Mouse (Mus musculus) forebrain, postnatal 0 days (tissue): ENCODE data around the gene Myh6. TPM values are rescaled to one million over a fixed set of nuclear protein-coding genes. Genes with fewer than 3 reads are reported as not detected.
A peak's percentile ranks its signal among the peaks of the same experiment; 100 is the strongest.

Experiments used
- ATAC-seq: fragments of 200-750 bp; cut with Nextera tagmentation; 2 replicates; pipeline ENCODE4 v1.8.0; 2017; ENCODE audit warnings: mild to moderate bottlenecking, moderate library complexity
- DNase-seq: peaks from one replicate; pipeline ENCODE4 v3.0.0-alpha.2; 2015
- H3K27ac ChIP-seq: fragments of 300-500 bp; sonication (generic); 2 replicates; pipeline ENCODE4 v1.5.1; 2014; ENCODE audit warnings: low read depth, mild to moderate bottlenecking, antibody characterized with exemption, low read length, moderate library complexity, mixed read lengths
- H3K27me3 ChIP-seq: fragments of 300-500 bp; sonication (generic); 2 replicates; pipeline ENCODE4 v1.6.1; 2014; ENCODE audit warnings: mild to moderate bottlenecking, low read length, mixed read lengths; ENCODE audit not compliant: insufficient read depth
- H3K36me3 ChIP-seq: fragments of 300-500 bp; sonication (generic); 2 replicates; pipeline ENCODE4 v1.6.1; 2014; ENCODE audit warnings: mild to moderate bottlenecking, moderate library complexity; ENCODE audit not compliant: insufficient read depth
- H3K4me1 ChIP-seq: fragments of 300-500 bp; sonication (generic); 2 replicates; pipeline ENCODE4 v1.6.1; 2014; ENCODE audit warnings: antibody characterized with exemption; ENCODE audit not compliant: insufficient read depth
- H3K4me2 ChIP-seq: fragments of 300-500 bp; sonication (generic); 2 replicates; pipeline ENCODE4 v1.6.1; 2014; ENCODE audit warnings: low read depth, mild to moderate bottlenecking, moderate library complexity
- H3K4me3 ChIP-seq: fragments of 300-500 bp; sonication (generic); 2 replicates; pipeline ENCODE4 v1.5.1; 2014; ENCODE audit warnings: low read depth, low read length, mixed read lengths
- H3K9ac ChIP-seq: fragments of 300-500 bp; sonication (generic); 2 replicates; pipeline ENCODE4 v1.6.1; 2014; ENCODE audit warnings: mild to moderate bottlenecking
- H3K9me3 ChIP-seq: fragments of 300-500 bp; sonication (generic); 2 replicates; pipeline ENCODE4 v1.6.1; 2016; ENCODE audit warnings: low read length
- CTCF ChIP-seq: sonication (generic); IDR thresholded peaks from 2 replicates; pipeline ENCODE4 v1.5.1; 2016; ENCODE audit warnings: antibody characterized with exemption, control low read depth, low read depth
- WGBS: fragments of 180-500 bp; shearing (Covaris S2); extraction: QIAGEN DNeasy Blood & Tissue Kit; methylation state at CpG from one replicate; pipeline ENCODE4 v1.1.7; 2014; 5-methylcytosine and 5-hydroxymethylcytosine counted together
- polyA plus RNA-seq: library from polyadenylated mRNA; unstranded; fragments of >200 nt; fragmentation: Nextera tagmentation; extraction: Ambion mirVana; gene quantifications from 2 replicates; pipeline ENCODE4 v1.2.1, GENCODE M21; 2015
- total RNA-seq: library from RNA; depleted of rRNA; stranded (reverse); fragments of >200 nt; gene quantifications from 2 replicates; pipeline ENCODE4 v1.2.3, GENCODE M21; 2014

The Myh6 gene
- total and polyA plus RNA-seq, 2 experiments from 2014 or later, result 2.3 to 5.8 TPM

- H3K27me3 ChIP-seq, result no peaks in the 10 kb centered on the region
- H3K4me1 ChIP-seq, result peaks cover 7% of the 10 kb centered on the region; the same call in 1 of the 2 replicates
- whole genome bisulfite sequencing, result 5% methylated on average over 57 of the region's 57 CpGs
- no peak for TF ChIP-seq CTCF
- H3K4me2 ChIP-seq, result peak within 1 kb of the TSS; percentile 96
- DNase-seq (peak; percentile 67), ATAC-seq (peak; percentile 57)
- H3K36me3 ChIP-seq, result peaks cover 1% of the 10 kb centered on the region; the same call in 1 of the 2 replicates
- H3K27ac ChIP-seq, result peak within 1 kb of the TSS; percentile 87
- peak within 1 kb of the TSS; percentile 56 for H3K4me3 ChIP-seq
- H3K9ac ChIP-seq, result peak within 1 kb of the TSS; percentile 82
- H3K9me3 ChIP-seq, result 0 out of 2 replicates have a peak, but pooled peaks cover 8% of the 10 kb centered on the region
Measured at GRCm38 (mm10) chr14:54925349-54926342, 41.1 kb downstream of the Myh6 start, which contains the start of gene Efs. Gene Efs, minus strand, starts transcription at chr14:54926126.

GRCm38 (mm10) chr14:54924641-54925348 lies 41.9 kb downstream of the Myh6 start:
- no peak for TF ChIP-seq CTCF
- WGBS, result 20% methylated on average over 7 of the region's 7 CpGs
- Histone ChIP-seq H3K27ac (peak overlapping the region; percentile 87), H3K4me1 (peaks cover 7% of the 10 kb centered on the region; the same call in 1 of the 2 replicates), H3K27me3 (no peaks in the 10 kb centered on the region), H3K9me3 (0 out of 2 replicates have a peak, but pooled peaks cover 8% of the 10 kb centered on the region), H3K4me3 (peak overlapping the region; percentile 56), H3K9ac (peak overlapping the region; percentile 82), H3K4me2 (peak overlapping the region; percentile 96), H3K36me3 (peaks cover 6% of the 10 kb centered on the region; the same call in 1 of the 2 replicates)
- DNase-seq, result peak; percentile 62
- ATAC-seq, result peak; percentile 58

GRCm38 (mm10) chr14:54920076-54920685 lies 46.5 kb downstream of the Myh6 start:
- Histone ChIP-seq H3K4me3 (no peak overlapping the region), H3K27me3 (no peaks in the 10 kb centered on the region), H3K4me1 (peaks cover under 1% of the 10 kb centered on the region; the same call in 1 of the 2 replicates), H3K4me2 (no peak overlapping the region), H3K27ac (no peak overlapping the region), H3K9me3 (0 out of 2 replicates have a peak, but pooled peaks cover 8% of the 10 kb centered on the region), H3K9ac (no peak overlapping the region), H3K36me3 (peaks cover 28% of the 10 kb centered on the region)
- no peak for DNase-seq
- WGBS, result 95% methylated on average over 16 of the region's 16 CpGs
- TF ChIP-seq CTCF, result no peak
- no peak for ATAC-seq

- Histone ChIP-seq H3K9me3 (no peaks in the 10 kb centered on the region), H3K27me3 (no peaks in the 10 kb centered on the region), H3K36me3 (peaks cover 37% of the 10 kb centered on the region), H3K4me1 (peaks cover 12% of the 10 kb centered on the region; the same call in 1 of the 2 replicates), H3K9ac (peak overlapping the region; percentile 89), H3K27ac (peak overlapping the region; percentile 89), H3K4me2 (peak overlapping the region; percentile 97), H3K4me3 (peak overlapping the region; percentile 76)
- ATAC-seq (no peak), DNase-seq (no peak)
- TF ChIP-seq CTCF, result no peak
- 9% methylated on average over 10 of the region's 10 CpGs for WGBS
Measured at GRCm38 (mm10) chr14:54913343-54913742, 53.4 kb downstream of the Myh6 start.

GRCm38 (mm10) chr14:54912886-54913285 lies 53.8 kb downstream of the Myh6 start, which contains the start of gene Slc22a17:
Gene Slc22a17, minus strand, starts transcription at chr14:54913132.
- peak within 1 kb of the TSS; percentile 76 for H3K4me3 ChIP-seq
- peaks cover 42% of the 10 kb centered on the region for H3K36me3 ChIP-seq
- H3K9me3 ChIP-seq, result no peaks in the 10 kb centered on the region
- no peaks in the 10 kb centered on the region for H3K27me3 ChIP-seq
- TF ChIP-seq CTCF, result 0 out of 2 replicates have a peak, but pooled peaks have one; percentile 20
- peak within 1 kb of the TSS; percentile 89 for H3K9ac ChIP-seq
- under 1% methylated on average over 27 of the region's 28 CpGs for WGBS
- H3K27ac ChIP-seq, result peak within 1 kb of the TSS; percentile 89
- peak; percentile 94 for DNase-seq
- peaks cover 12% of the 10 kb centered on the region; the same call in 1 of the 2 replicates for H3K4me1 ChIP-seq
- peak; percentile 97 for ATAC-seq
- H3K4me2 ChIP-seq, result peak within 1 kb of the TSS; percentile 97
